Mouse (Mus musculus) left cerebral cortex, adult 11 months (tissue): ENCODE data around the gene Pacrg.

Experiments
- DNase-seq: peaks from one replicate; pipeline ENCODE4 v3.0.0; 2022; ENCODE audit warnings: low spot score

Gene Pacrg

DNA sequence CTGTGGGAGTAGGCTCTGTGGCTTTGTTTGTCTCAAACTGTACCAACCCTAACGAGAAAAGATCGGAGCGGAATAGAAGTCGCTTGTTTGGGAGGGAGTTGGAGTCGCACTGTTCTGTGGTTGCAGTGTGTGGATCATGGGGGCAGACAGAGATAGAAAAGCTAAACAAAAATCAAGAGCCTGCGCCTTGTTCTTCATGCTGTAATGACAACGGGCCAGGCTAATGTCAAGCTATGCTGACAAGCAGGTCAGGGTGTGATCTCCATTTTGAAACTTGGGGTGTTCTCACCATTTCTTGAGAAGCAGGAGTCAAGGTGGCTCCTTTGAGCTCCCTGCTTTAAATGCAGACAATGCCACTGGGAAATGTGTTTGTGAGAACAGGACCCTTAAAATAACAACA, 433.8 kb downstream of the Pacrg start:
- no peak for DNase-seq

DNA sequence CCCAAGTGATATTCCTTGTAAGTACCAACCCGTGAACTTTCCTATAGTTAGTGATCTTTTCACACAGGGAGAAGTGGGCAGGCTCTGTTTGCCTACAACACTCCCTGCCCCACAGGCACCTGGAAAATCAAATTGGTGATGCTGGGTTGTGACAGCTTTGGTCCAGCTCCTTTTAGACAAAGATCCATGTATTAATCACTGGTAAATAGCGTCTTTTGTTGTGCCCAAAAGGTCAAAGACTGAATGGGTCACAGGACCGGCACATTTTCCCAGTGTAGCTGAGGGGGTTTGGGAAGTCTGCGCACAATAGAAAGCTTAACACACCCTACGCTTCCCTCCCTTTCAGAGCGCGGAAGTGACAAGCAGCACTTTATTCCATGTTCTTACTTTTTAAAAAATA, 434.2 kb downstream of the Pacrg start:
- no peak for DNase-seq

DNA sequence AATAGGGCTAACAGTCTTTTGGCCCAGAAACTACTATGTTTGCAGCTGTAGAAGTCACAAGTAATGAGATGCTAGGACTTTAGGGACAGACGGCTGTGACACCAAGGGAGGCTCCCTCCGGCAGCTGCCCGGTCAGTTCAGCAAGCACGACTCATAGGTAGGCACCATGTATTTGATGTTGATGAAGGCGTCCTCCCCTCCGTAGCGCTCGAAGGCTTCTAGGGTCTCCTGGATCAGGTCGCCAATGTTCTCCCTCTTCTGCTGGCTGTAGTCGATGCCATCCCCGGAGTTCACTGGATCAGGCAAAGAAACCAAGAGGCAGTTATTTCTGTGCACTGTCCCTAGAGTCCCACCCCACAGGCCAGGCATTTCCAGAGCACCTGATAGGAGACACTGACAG, 436.9 kb downstream of the Pacrg start:
- no peak for DNase-seq

DNA sequence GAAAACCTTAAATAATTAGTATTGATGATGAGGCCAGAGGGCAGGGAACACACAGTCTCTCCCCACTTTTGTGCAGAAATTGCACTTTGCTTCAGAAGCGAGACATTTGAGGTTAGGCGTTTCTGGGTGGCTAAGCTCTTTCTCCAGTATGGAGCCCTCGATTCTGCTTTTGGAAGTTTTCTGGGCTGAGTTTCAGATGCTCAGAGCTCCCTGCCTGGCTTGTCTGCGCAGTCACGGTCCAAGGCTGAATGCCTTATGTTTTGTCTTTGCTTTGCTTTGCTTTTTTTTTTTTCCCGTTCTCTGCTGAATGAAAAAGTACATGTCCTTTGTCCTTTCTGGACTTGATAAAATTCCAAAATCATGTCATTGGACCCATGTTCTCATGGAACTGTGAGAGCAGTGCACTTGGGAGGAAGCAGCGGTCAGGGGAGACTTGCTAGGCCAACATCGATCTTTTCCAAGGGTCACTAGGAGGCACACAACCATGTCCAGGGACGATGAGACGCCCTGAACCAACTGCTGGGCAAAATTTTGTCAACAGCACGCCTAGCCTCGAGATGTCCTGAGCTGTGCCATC, 438.0 kb downstream of the Pacrg start:
- no peak for DNase-seq

DNA sequence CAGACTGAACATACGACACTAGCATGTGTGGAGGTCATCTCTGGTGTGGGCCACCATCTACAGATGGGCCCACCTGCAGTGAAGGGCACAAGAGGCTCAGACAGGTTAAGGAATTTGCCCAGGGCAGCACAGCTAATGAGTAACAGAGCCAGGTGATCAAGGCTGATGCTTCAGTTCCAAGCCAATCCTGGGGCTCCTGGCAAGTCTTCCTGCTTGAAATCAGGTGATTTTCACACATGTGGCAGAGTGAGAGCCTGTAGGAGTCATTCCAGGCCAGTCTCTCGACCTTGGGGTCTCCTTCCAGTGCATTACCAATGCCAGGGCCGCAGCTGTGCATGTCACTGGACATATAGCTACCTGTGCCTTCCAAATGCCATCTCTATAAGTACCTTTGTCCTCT, 438.6 kb downstream of the Pacrg start:
- DNase-seq = no peak

DNA sequence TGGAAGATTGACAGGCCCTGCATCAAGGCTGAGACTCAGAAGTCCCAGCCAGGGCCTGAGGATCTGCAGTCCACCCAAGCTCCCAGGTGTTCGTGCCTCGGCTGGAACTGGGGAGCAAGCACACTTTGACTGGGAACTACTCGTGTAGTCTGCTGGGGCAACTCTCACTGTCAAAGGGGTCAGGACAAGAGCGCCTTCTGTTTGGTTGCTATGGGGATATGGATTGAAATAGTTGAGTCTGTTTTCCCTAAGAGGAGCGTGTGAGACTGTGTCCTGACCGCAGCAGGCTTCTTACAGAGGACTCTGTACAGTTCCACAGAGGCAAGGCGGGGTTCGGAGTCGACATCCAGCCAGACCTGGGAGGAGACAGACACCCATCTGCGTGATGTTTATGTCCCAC, 440.4 kb downstream of the Pacrg start:
- no peak for DNase-seq

DNA sequence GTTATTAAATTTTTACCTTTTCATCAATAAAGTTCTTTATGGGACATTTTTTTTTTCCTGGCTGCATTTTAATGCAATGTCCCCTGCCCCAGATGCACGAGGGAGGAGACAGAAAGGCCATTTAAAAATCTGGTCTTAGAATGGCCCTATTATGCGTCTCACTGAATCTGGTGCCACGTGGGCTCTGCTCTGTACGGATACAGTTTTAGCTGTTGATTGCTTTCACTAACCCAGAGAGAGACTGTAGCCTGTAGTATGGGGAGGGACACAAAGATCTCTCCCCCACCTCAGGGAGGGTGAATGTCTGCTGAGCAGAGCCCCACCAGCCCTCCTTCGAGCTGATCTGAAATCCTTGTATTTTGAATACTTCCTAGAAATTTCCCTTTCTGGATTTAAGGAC, 441.2 kb downstream of the Pacrg start:
- DNase-seq = no peak

DNA sequence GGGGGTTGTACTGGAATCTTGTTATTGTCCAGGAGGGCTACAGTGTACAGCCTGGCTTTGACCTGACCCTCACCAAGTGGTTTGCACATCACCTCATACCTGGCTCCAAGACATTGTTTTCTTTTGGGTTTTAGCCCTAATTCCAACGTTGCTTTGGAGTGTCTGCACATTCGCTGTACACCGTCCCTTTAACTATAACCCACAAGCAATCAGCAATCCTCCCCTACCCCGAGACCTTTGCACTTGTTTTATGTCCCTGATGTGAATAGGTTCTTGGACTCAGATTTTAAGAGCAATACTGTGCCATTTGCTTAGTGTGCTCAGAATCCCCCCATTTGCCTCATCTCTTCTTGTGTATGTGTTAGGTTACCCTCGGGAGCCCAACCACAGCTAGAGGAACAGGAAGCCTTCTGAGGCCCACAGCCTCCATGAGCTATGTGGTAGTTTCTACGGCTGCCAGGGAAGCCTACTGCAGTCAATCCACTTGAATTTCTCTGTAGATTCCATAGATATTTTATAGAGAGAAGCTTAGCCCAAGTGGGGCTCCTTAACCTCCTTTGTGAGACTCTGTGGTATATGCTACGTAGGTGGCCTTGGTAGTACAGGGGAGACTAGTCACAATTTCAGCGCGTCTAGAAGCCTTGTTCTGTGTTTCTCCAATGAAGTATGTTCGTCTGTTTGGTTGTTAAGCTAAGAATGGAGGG, 442.0 kb downstream of the Pacrg start:
- no peak for DNase-seq

DNA sequence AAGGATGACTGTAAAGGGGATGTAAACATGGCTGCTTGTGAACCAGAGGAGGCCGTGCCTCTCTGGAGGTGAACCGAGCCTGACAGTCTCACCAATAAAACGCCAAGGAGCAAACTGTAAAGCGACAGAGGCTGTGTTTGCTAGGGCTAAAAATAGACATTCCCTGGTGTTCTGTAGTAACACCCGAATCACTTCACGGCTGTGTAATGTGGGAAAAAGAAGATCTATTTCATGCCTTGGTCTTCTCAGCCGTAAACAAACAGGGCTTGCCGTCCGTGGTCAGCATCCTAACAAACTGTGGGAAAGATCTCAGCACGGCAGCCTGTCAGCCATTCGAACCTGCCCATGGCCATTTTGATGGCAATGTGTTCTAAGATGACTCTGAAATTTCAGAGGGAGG, 442.8 kb downstream of the Pacrg start:
- no peak for DNase-seq

DNA sequence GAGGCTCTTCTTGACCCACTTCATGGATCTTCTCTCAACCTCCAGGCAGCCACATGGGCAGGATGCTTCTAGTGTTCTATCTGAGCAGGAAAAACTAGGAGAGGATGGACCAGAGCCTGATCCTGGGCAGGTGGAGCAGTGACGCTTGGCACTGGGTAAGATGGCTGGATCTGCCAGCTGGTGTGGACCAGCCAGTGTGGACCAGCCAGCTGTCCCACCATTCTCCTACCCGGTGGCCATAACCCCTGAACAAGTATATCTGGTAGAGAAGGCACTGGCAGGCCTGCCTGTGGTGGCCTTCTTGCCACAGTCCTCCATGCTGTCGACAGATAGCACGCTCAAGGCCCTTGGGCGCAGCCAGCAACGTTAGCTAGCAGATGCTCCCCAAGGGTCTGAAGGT, 443.2 kb downstream of the Pacrg start:
- DNase-seq = no peak

DNA sequence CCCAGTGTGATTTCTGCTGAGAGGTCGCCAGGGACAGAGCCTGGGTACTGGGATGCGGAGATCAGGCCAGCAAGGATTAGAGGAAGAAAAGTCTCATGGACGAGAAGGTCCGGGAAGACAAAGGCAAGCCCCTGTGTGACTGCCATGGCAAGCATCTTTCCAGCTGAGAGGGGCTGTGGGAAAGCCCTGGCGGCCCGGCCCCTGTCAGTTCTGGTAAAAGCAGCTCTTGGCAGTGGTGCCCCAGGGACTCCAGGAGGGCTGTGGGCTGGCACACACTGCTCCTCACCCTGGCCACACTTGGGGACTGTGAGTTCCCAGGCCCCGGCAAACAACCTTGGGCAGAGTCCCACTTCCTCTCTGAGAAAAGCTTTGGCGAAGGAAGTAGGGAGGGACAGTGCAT, 445.3 kb downstream of the Pacrg start:
- no peak for DNase-seq

DNA sequence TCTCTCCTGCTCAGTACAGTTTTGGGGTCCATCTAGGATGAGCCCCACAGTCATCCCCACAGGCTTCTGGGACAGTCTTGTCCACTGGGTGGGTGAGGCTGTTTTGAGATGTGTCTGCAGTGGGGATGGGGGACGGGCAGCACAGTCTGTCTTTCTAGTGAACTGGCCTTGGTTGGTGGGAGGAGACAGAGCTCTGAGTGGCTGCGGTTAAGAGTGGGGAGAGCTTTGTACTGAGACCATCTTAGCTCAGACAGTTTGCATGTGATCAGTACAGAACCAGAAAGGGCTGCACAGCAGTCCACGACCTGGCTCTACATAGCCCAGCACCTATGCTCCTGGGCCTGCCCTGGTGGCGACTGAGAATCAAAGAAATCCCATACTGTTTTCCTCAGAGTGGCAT, 446.3 kb downstream of the Pacrg start:
- no peak for DNase-seq

DNA sequence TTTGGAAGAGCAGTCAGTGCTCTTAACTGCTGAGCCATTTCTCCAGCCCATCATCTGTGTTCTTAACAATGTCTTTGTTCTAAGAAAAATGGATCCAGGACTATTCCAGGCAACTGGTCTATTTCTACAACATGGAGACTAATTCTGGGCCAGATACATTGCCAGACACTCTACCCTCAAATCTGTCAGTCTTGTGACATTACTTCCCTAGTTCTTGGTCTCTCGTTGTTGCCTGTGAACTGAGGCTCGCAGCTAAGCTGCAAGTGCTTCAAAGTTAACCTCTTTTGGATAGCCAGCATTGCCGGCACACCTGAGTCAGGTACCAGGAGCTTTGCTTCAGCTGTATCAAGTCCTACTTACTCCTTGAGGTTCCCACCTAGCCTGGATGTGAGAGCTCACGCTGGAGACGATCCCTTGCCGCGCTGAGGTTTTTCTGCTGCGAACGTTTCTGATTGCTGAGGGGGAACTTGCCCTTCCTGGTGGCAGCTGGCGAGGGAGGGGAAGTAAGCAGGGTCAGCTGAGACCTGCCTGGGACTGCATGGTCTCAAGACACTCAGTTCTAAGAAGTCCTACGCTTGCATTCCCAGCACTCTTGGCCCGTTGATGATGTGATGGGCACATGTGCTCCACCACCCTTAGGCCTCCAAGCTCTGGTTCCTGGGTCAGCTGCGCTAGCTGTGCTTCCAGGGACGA, 447.6 kb downstream of the Pacrg start:
- DNase-seq = no peak

DNA sequence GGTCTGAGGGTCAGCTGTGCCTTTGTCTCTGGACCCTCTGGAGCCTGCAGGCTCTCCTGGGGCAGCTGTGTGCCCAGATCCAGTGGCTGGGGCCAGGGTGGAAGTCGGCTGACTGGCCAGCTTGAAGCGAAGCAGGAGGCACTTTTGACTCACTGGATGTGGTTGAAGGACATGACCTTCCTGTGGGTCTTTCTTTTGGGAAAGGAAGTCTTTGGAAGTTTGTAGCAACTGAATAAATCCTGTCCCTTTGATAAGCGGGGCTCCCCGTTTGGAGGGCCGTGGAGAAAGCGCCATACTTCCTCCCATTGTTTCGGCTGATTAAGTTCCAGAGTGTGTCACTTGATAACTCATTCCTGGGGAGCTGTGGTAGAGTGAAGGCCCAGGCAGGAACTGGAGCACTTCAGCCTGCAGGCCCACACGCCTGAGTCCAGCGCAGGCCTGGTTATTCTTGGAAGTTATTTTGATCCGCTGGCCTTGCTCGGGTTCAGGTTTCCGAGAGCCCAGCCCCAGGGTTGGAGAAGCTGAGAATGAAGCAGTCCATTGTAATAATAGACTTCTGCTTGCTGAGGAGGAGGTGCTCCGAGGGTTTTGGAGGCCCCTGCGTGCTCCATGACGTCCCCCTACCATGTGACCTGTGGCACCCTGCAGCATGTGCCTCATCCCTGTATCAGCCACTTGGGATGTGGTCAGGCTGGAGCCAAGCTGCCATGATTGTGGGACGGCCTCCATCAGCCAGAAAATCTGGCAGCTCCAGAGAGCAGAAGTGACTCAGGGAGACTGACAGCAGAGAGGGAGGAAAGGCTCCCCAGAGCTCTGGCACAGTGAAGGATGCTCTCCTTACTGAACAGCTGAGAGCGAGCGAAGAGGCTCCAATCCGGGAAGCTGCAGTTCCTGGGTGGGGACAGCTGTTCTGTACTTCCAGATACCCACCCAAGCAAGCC, 449.6 kb downstream of the Pacrg start:
- no peak for DNase-seq

DNA sequence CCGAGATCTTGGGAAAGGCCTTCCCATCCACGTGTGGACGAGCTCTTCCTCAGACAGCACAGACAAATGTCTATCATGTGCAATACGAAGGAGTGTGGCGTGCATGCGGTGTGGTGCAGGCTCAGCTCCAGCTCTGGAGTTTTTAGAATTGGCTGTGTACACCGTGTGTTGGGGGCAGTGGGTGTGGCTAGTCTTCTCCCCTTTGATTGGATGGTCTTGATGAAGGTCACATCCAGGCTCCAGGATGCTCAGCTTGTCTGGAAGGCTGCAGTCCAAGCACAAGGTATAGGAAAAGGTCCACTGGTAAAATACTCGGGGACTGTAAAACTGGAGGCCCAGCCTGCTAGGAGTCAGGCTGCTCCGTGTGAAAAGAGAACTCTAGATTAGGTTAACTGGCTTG, 450.4 kb downstream of the Pacrg start:
- DNase-seq = no peak

DNA sequence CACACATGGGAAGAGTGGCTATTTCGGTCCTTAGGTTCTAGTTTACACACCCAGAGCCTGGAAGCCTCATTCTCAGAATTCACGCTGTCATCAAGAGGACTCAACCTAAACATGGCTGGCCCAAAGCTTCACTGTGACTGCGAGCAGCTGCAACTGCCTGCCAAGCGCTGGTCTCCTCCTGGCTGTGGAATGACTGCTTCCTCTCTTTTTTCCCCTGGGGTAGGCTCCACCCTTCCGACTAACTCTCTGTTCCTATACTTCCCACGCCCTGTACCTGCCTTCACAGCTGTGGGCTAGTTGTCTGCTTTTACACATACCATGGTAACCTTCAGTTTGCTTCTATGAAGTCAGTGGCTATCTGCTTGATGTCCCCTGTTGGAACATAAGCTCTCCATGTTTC, 453.6 kb downstream of the Pacrg start:
- DNase-seq = no peak

DNA sequence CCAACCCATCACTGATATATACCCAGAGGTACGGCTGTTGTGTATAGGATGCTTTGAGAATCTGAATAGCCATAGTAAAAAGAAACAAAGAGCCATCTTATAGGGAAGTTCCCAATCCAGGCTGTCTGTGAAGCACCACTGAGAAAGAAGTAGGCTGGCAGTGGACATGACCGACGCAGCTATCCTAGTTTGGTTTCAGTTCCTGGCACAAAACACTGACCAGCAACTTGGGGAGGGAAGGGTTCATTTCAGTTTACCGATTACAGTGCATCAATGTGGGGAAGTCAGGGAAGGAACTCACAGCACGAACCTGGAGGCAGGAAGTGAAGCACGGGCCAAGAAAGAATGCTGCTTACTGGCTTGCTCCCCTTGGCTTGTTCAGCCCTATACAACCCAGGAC, 456.7 kb downstream of the Pacrg start:
- DNase-seq = no peak

DNA sequence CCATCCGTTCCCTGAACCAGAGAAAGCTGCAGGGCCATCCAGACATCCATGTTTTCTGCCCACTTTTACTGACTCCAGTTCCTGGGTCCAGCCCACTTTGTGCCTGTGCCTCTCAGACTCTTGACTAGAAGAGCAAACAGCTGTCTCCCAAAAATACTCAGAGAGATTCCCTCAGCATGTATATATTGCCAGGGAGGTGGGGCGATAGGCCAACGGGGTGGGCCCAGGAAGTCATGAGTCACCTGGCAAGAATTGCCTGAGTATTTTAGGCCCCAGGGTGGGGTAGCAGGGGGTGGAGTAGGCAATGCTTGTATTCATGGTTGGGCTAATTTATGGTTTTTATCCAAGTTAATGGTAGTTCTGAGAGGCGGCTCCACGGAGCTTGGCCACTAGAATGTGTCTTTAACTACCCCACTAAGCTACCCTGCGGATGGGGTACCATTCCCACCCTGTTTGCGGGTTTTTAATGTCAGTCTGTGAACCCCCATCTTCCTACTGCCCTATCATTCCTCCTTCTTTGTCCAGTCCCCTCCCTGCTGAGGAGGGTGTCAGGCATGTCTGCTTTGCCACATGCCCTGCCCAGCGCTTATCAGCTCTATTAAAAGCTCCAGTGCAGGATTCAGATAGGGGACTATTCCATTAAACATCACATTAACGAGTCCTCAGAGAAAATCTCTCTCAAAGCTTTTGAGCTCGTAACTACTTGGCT, 461.5 kb downstream of the Pacrg start:
- DNase-seq = no peak

DNA sequence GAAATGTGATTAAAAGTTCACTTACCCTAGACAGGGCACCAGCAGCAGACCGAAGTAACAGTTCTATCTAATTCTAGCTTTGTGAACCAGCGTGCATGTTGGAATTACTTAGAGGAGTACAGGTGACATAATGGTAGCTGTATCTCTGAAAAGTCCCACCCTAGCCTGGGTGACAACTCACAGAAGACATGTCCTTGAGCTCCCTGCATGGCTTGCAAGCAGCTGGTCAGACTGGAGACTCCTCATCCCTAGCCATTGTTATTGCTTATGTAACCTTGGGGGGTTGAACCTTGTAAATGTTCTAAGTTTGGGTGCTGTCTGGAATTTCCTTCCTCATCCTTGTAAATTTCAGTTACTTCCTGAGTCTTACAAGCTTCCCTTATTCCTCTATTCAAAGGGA, 462.5 kb downstream of the Pacrg start:
- no peak for DNase-seq

DNA sequence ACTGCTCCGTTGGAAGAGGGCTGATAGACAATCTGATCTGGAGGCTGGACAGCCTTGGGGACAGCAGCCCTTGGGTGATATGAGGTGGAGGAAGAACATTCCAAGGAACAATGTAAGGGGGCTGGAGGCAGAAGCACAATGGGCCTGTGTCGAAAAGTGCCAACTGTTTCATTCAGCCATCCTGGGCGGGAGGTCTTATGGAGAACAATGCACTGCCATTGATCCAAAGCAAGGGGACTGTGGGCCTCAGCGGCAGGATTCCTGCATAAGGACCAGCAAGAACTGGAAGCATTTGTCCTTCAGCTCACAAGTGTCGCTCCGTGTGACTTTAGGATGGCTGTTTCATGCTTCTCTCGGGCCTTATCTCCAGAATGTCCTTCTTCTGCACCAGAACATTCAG, 465.8 kb downstream of the Pacrg start:
- no peak for DNase-seq

DNA sequence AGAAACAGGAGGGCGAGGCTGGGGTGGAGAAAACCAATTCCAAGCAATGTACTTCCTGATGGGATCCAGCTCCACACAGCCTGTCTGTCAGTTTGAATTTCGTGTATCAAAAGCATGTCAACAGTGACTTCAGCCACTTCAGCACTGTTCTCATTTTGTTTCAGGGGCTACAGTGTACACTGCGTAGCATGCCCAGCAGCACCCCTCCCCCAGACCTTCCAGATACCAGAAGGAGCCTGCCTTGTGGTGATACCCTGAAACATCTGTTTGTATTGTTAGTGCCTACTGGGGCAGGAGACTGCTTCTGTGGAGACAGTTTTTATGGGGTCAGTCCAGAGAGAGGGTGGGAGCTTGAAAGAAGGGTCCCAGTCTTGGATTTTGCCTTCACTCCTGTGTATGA, 466.4 kb downstream of the Pacrg start:
- DNase-seq = no peak
